Mouse (Mus musculus) ES-E14 (cell line): Measurements from ENCODE around the gene Slc25a47. TPM values are rescaled to one million over a fixed set of nuclear protein-coding genes. Genes with fewer than 3 reads are reported as not detected.

Experiments used
- DNase-seq: peaks from one replicate; pipeline ENCODE4 v3.0.0-alpha.2; 2013; ENCODE audit warnings: low read depth, low spot score
- H3K27ac ChIP-seq: 2 replicates; pipeline ENCODE4 v1.5.1; 2012; ENCODE audit warnings: low read depth, mild to moderate bottlenecking, low read length, moderate library complexity, mixed read lengths; ENCODE audit not compliant: poor library complexity, insufficient read depth, severe bottlenecking
- H3K36me3 ChIP-seq: 2 replicates; pipeline ENCODE4 v1.6.1; 2012; ENCODE audit warnings: mild to moderate bottlenecking, low read length, moderate library complexity, mixed read lengths; ENCODE audit not compliant: control insufficient read depth, poor library complexity, insufficient read depth, severe bottlenecking
- H3K4me1 ChIP-seq, 2 experiments: fragments of 150-350 bp in 1 of 2; sonication (generic) in 1 of 2; 2 replicates each; pipeline ENCODE4 v1.6.1; 2012; ENCODE audit warnings: low read length in 2 of 2, mild to moderate bottlenecking in 1 of 2, mixed read lengths in 1 of 2; ENCODE audit not compliant: control insufficient read depth in 2 of 2, insufficient read depth in 2 of 2, poor library complexity in 1 of 2
- H3K4me3 ChIP-seq, 2 experiments: fragments of 150-350 bp in 1 of 2; sonication (generic) in 1 of 2; 2 replicates each; pipeline ENCODE4 v1.5.1; 2012; ENCODE audit warnings: low read length in 2 of 2, low read depth in 1 of 2, mild to moderate bottlenecking in 1 of 2, mixed read lengths in 1 of 2; ENCODE audit not compliant: insufficient read depth in 1 of 2, poor library complexity in 1 of 2, severe bottlenecking in 1 of 2
- H3K9ac ChIP-seq: 2 replicates; pipeline ENCODE4 v1.6.1; 2012; ENCODE audit warnings: low read depth, mild to moderate bottlenecking, low read length, mixed read lengths; ENCODE audit not compliant: poor library complexity, insufficient read depth, severe bottlenecking
- H3K9me3 ChIP-seq: fragments of 150-350 bp; sonication (generic); 2 replicates; pipeline ENCODE4 v1.6.1; 2012; ENCODE audit warnings: low read depth, mild to moderate bottlenecking, low read length; ENCODE audit not compliant: control insufficient read depth, insufficient read depth
- CHD2 ChIP-seq: IDR thresholded peaks from 2 replicates; pipeline ENCODE4 v1.6.1; 2014; ENCODE audit warnings: mild to moderate bottlenecking, low read depth, low read length, inconsistent platforms
- HCFC1 ChIP-seq: IDR thresholded peaks from 2 replicates; pipeline ENCODE4 v1.6.1; 2012; ENCODE audit warnings: low read length, inconsistent platforms, borderline replicate concordance; ENCODE audit not compliant: insufficient read depth
- MAFK ChIP-seq: IDR thresholded peaks from 2 replicates; pipeline ENCODE4 v1.6.1; 2014; ENCODE audit warnings: mild to moderate bottlenecking, low read depth, low read length, inconsistent platforms; ENCODE audit not compliant: insufficient read depth
- ZC3H11A ChIP-seq: IDR thresholded peaks from 2 replicates; pipeline ENCODE4 v1.6.1; 2012; ENCODE audit warnings: low read depth, mild to moderate bottlenecking, inconsistent platforms, low read length, borderline replicate concordance
- ZNF384 ChIP-seq: IDR thresholded peaks from 2 replicates; pipeline ENCODE4 v1.6.1; 2012; ENCODE audit warnings: low read depth, low read length, inconsistent platforms
- in situ Hi-C, 2 experiments: fragments of 600-800 bp; cut with MboI; formaldehyde crosslinking; loops; one replicate each; pipeline ENCODE4 v1.15.1; 2025; ENCODE audit warnings: low sequenced_read_pairs in 2 of 2, inconsistent platforms in 1 of 2; ENCODE audit not compliant: unreplicated experiment in 2 of 2
- total RNA-seq: library from RNA; depleted of rRNA; stranded (reverse); fragments of 300-350 nt; gene quantifications from 2 replicates; pipeline ENCODE4 v1.2.3, GENCODE M21; 2012

Slc25a47 gene
- total RNA-seq, 1 experiment = 8.1 TPM

DNA sequence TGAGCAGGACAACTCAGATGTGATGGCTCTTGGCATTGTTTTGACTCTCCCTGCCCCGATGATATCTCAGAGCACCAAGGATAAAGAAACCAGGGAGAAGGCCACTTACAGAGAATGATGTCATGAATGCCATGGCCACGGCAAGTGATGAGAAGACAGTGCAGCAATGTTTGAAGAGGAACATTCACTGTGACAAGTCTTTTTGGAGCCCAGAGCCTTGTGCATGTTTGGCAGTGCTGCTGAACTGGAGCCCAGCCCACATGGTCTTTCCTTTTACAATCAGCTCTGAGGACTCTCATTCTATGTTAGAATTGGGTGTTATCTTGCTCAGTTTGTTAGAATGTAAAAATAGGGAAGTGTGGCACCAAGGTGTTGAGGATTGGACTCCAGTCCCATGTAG lies 27.4 kb upstream of the Slc25a47 start:
- TF ChIP-seq CHD2 (no peak), ZNF384 (no peak), ZC3H11A (no peak), HCFC1 (no peak), MAFK (no peak)

DNA sequence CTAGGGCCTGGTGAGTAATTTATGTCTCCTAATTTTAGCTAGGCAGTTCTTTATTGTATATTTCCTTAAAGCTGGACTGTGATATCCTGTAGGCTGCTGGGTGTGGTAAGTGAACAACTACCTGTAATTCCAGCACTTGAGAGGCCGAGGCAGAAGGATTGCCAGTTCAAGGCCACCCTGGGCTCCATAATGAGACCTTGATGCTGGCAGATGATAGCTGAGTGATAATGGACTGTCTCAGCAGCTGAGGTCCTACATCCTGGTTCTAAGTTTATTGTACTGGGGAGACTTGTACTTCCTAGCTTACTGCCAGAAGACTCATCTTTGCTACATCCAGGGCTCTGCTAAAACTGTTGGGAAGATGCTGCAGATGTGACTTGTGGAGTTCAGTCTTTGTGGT lies 26.1 kb upstream of the Slc25a47 start:
- Histone ChIP-seq H3K9me3 (no peaks in the 10 kb centered on the region), H3K4me3 (no peak overlapping the region), H3K9ac (no peak overlapping the region), H3K27ac (no peak overlapping the region), H3K36me3 (peaks cover 32% of the 10 kb centered on the region), H3K4me1 (0 out of 4 replicates have a peak, but pooled peaks cover 0 to 3% of the 10 kb centered on the region in 2 experiments)
- DNase-seq = no peak
- in situ Hi-C loops = no loop called here
- no peak for TF ChIP-seq ZC3H11A
- no peak for TF ChIP-seq HCFC1
- TF ChIP-seq CHD2 = no peak
- no peak for TF ChIP-seq ZNF384
- no peak for TF ChIP-seq MAFK

More for the DNA sequence above, 27.4 kb upstream of the Slc25a47 start:
- H3K4me3 ChIP-seq = no peak overlapping the region
- H3K27ac ChIP-seq = no peak overlapping the region
- no peak for DNase-seq
- in situ Hi-C loops = no loop called here
- no peaks in the 10 kb centered on the region for H3K9me3 ChIP-seq
- H3K36me3 ChIP-seq = peaks cover 23% of the 10 kb centered on the region
- H3K4me1 ChIP-seq = 0 out of 4 replicates have a peak, but pooled peaks cover 0 to 3% of the 10 kb centered on the region in 2 experiments
- H3K9ac ChIP-seq = no peak overlapping the region

DNA sequence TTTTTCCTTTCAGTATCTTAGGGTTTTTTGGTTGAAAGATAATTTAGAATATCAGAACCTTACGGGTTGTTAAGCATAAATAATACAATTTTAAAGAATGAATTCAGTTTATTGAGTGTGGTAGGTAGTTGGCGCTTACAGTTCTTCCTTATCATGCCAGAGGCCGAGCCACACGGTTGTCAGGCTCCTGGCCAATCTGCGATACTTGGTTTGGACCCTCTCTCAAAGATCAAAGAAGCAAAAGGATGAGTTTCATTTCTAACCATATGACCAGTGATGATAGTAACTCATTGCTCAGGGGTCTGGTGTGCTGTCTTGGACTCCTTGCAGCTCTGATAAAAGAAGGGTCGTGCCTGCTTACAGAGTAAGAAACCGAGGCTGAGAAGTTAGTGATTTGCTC lies 25.5 kb upstream of the Slc25a47 start:
- in situ Hi-C loops = no loop called here
- TF ChIP-seq CHD2 (no peak), HCFC1 (no peak), ZNF384 (no peak), ZC3H11A (no peak), MAFK (no peak)
- no peak overlapping the region for H3K27ac ChIP-seq
- H3K4me3 ChIP-seq = no peak overlapping the region
- H3K9me3 ChIP-seq = no peaks in the 10 kb centered on the region
- 0 out of 4 replicates have a peak, but pooled peaks cover 0 to 3% of the 10 kb centered on the region in 2 experiments for H3K4me1 ChIP-seq
- DNase-seq = no peak
- H3K36me3 ChIP-seq = peaks cover 34% of the 10 kb centered on the region
- no peak overlapping the region for H3K9ac ChIP-seq

DNA sequence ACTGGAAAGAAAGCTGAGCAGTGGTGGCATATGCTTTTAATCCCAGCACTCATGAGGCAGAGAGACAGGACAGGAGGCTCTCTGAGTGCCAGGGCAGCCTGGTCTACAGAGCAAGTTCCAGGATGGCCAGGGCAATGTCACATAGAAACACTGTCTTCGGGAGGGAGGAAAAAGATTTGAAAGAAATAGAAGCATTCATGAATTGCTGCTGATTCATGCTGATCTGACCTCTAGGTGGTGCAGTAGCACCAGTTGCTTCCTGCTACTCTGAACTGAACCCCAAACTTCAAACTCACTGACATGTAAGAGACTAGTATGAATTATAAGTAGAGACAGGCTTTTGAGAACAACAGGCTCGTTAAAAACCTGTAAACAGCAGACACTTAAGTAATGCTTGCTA lies 24.7 kb upstream of the Slc25a47 start:
- Histone ChIP-seq H3K9me3 (no peaks in the 10 kb centered on the region), H3K4me3 (no peak overlapping the region), H3K27ac (no peak overlapping the region), H3K36me3 (peaks cover 34% of the 10 kb centered on the region), H3K9ac (no peak overlapping the region), H3K4me1 (0 out of 4 replicates have a peak, but pooled peaks cover 0 to 3% of the 10 kb centered on the region in 2 experiments)
- DNase-seq = no peak
- in situ Hi-C loops = no loop called here
- TF ChIP-seq MAFK = peak; percentile 73; the same call in 1 of the 2 replicates
- no peak for TF ChIP-seq ZC3H11A
- TF ChIP-seq ZNF384 = no peak
- no peak for TF ChIP-seq HCFC1
- no peak for TF ChIP-seq CHD2

DNA sequence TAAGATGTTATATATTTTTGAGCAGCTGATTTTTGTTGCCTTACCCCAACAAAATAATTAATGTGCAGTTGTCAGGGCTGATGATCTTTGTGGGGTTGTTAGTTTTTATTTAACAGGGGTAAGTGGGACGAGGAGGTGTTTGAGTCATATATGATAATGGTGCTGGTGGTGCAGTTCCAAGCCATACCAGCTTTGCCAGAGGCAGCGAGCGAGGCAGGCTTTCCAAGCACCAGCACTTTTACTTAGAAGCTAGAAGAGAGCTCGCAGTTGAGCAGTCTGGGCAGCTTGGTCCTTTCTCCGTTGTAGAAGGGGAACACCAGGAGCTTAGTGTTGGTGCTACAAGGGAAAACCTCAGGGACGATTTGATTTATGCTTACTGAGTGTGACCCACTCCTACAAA lies 23.4 kb upstream of the Slc25a47 start:
- Histone ChIP-seq H3K4me3 (no peak overlapping the region), H3K9me3 (no peaks in the 10 kb centered on the region), H3K27ac (no peak overlapping the region), H3K36me3 (peaks cover 37% of the 10 kb centered on the region), H3K9ac (no peak overlapping the region), H3K4me1 (0 out of 4 replicates have a peak, but pooled peaks cover 0 to 3% of the 10 kb centered on the region in 2 experiments)
- TF ChIP-seq ZC3H11A (no peak), MAFK (no peak), ZNF384 (no peak), HCFC1 (no peak), CHD2 (no peak)
- in situ Hi-C loops = no loop called here
- no peak for DNase-seq
